Mouse (Mus musculus) c-Kit-positive CD71-positive TER-119-negative erythroid progenitor cells, embryonic 14.5 days (primary cell): ENCODE data around the gene Gm45837.

Experiments used
- DNase-seq: peaks from one replicate; pipeline ENCODE4 v3.0.0-alpha.2; 2013; ENCODE audit warnings: low read depth

Gene Gm45837

DNA sequence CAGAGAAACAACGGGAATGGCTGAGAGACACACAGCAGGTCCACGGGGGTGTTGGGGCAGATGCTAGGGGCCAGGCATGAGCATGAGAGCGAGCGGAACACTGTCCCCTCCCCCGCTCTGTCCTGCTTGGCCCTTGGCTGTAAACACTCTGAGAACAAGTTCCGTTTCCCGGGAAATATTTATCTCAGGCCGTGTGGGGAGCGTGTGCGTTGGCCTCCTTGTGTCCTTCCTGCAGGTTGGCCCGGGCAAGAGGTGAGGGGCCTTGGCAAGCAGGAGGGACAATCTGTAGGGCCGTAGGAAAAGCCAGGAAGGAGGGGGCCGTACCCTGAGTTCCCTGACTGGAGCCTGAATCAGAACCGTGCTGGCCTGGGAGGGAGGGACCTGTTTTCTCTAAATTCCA is 54.7 kb downstream of the Gm45837 start:
- DNase-seq: no peak

- no peak for DNase-seq
Observed at GRCm38 (mm10) chr7:101465850-101466580, 55.3 kb downstream of the Gm45837 start.

DNA sequence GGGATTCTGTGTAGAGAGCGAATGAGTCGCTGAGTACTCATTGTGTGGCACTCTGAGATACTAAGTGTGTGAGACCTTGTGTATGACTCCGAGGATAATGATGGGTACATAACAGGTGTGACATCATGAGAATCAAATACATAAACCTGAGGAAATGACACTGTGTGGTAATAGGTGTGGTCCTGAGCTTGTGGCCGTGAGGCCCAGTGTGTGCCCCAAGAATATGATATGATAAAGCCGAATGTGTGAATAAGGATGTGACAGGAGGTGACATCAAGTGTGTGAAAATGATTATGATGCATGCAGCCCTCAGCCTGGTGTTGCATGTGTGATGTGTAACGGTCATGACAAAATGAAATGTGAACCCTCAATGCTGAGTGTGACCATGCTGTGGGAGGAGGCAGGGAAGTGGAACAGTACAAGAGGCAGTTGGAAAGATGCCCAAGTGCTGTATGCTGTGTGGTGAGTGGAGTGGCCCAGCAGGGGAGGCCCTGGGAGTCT is 55.9 kb downstream of the Gm45837 start:
- DNase-seq: no peak

GRCm38 (mm10) chr7:101471423-101471822 is 60.7 kb downstream of the Gm45837 start:
- DNase-seq: no peak

DNA sequence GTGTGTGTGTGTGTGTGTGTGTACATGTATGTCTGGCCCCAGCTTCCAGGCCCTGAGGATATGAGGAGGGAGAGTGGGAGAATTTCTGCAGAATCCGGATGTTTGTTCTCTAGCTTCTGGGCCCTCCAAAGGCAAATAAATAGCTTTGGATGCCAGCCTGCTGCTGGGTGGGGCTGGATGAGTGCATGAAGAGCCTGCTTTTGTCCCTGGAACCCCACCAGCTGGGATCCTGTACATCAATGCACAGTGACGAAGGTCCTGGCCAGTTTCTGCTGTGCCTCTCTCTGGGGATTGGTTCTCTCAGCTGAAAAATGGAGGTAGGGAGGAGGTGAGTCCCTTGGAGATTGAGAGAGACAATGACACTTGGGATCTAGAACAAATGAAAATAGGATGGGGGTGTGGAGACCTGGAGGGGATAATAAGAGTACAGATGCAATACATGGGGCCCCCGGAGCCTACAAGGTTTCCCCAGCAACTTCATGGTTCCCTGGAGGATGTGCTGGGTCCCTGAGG is 61.3 kb downstream of the Gm45837 start:
- no peak for DNase-seq

GRCm38 (mm10) chr7:101472598-101473558 is 62.2 kb downstream of the Gm45837 start:
- no peak for DNase-seq

GRCm38 (mm10) chr7:101474399-101474811 is 63.7 kb downstream of the Gm45837 start:
- no peak for DNase-seq

DNA sequence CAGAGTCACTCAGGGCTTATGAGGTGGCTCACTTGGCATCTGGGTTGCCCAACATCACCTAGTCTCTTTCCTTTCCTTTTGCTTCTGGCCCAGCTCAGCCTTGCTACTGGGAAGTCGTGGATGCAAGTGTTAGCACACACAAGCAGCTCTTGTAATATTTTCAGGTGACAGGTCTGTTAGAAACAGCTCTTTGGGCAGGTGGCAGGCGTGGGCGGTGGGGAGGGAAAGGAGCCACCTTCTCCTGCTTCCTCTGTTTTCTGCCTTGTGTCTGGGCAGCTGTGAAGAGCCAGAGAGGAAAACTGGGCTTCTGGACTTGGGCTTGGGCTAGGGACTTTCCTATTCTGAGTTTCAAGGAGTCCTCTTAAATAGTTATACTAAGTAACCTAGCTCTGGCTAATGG is 65.3 kb downstream of the Gm45837 start:
- DNase-seq: no peak

DNA sequence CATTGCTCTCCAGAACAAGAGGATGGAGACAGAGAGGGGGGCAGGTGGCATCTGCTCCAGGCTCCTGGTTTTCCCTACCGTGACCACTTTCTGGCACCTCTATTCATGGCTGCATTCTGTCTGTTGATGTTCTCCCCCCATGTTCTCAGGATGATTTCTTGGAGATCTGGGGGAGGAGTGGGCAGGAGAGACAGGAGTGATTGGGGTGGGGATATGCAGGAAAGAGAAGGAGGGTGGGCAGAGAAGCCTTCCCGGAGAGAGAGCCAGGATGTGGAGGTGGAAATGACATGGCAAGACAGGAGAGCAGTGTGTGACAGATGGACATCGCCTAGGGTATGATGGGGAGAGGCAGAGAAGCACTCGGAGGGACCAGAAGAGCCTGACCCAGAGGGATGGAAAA is 65.8 kb downstream of the Gm45837 start:
- DNase-seq: no peak

GRCm38 (mm10) chr7:101477200-101477599 is 66.5 kb downstream of the Gm45837 start:
- DNase-seq: no peak

DNA sequence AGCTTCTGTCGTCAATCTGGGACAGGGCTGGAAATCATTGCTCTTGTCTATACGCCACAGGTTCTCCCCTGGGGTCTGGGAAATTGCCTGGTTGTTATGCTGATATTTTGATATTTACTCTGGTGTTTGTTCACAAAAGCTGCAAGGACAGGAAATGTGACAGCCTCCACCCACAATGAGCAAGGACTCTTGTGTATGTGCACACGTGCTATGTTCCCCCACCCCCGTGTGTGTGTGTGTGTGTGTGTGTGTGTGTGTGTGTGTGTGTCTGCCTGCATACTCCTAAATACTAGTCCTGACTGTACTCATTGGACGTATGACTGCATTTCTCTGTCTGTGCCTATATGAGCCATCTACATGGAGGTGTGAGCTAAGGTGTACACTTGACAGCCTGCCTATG is 67.4 kb downstream of the Gm45837 start:
- no peak for DNase-seq

DNA sequence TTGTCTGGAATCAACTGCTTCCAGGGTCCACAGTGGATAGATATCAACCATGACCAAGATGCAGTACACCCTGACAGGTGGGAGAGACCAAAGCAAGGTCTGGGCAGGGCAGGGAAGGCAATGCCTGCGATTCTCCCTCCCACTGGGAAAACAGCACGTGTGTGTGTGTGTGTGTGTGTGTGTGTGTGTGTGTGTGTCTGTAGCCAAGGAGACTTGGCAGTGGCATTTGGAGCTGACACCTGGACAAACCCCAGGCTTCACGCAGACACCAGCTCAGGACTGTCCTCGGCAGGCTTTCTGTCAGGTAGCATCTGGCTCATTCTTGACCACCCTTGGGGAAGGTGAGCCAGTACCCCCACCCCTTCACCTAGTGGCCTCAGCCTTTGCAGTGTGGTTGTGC is 69.2 kb downstream of the Gm45837 start:
- no peak for DNase-seq

DNA sequence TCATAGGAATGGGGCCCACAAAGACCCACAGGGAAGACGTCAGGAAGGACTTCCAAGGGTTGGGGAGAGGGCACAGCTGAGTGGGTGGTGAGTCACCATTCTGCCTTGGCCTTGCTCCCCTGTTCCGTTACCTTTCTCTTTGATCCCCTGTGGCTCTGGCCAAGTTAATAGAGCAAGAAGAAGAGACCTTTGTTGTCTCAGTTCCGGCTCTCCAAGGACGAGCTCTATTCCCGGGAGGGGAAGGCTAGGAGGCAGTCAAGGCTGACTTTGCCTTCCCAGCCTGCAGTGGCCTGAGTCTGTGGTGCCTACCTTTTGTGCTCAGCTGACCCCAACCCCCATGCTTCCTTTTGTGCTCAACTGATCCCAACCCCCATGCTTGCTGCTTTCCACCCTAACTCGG is 70.0 kb downstream of the Gm45837 start:
- DNase-seq: no peak

- no peak for DNase-seq
Observed at GRCm38 (mm10) chr7:101481872-101482498, 71.3 kb downstream of the Gm45837 start.

GRCm38 (mm10) chr7:101482499-101483081 is 71.9 kb downstream of the Gm45837 start:
- no peak for DNase-seq

GRCm38 (mm10) chr7:101483498-101484115 is 72.9 kb downstream of the Gm45837 start:
- DNase-seq: no peak

- no peak for DNase-seq
Observed at GRCm38 (mm10) chr7:101487102-101487501, 76.4 kb downstream of the Gm45837 start.

DNA sequence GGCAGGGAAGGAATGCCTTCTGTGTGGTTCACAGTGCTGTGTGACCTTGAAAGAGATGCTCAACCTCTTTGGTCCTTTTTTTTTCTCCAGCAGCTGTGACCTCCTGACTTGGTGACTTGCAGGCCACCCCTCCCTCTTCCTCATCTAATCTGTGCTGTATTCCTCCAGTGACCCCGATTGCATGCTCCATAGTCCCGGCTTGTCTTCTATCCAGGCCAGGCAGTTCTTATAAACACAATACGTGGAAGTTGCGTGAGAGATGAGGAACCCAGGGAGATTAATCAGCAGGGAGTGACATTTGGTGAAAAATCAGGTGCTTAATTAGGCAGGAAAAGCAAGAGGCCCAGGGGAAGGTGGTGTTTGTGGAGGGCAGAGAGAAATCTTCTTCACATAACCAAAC is 80.3 kb downstream of the Gm45837 start:
- DNase-seq: no peak

GRCm38 (mm10) chr7:101498385-101498784 is 87.7 kb downstream of the Gm45837 start:
- no peak for DNase-seq

DNA sequence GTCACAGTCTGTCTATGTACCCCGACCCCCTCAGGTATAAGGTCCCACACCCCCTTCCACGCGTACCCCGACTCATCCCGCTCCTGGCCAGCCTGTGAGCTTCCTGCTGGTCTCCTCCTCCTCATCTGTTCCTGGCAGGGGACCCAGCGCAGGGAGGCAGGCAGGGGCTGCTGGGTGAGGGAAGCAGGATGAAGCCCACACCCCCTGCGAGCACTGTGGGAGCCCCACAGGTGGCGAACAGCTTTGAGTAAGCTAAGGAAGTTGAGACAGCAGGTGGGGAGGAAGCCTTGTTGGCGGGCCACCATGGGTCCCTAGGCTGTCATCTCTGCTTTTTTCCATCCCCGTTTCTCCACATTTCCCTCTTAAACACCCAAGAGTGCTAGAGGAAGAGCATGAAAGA is 88.6 kb downstream of the Gm45837 start:
- DNase-seq: no peak

DNA sequence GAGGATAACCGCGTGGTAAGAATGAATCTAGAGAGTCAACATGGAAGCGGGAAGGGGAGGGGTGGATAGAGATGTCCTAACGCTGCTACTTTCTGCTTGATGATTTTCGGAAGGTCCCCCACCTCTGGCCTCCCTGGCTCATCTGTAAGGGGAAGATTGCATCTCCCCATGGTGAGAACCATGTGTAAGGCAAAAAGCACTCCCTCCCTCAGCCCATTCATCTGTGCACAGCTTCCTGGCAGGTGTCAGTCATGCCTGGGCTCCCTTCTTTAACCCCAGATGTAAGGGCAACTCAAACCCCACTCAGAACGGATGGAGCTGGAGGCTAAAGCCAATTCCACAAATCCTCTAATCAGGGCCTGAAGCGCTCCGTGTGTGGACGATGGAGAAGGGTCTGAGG is 89.0 kb downstream of the Gm45837 start:
- no peak for DNase-seq
